Mouse (Mus musculus) CD4-positive naive resting alpha-beta T cell, adult 57 days (primary cell): ENCODE measurements around the gene Lpcat2b. TPM values are rescaled to one million over a fixed set of nuclear protein-coding genes. Genes with fewer than 3 reads are reported as not detected.

Experiments
- total RNA-seq: library from RNA; stranded (reverse); gene quantifications from one replicate; pipeline ENCODE4 v1.2.4, GENCODE M21; 2023

The Lpcat2b gene
- not detected for total RNA-seq

DNA sequence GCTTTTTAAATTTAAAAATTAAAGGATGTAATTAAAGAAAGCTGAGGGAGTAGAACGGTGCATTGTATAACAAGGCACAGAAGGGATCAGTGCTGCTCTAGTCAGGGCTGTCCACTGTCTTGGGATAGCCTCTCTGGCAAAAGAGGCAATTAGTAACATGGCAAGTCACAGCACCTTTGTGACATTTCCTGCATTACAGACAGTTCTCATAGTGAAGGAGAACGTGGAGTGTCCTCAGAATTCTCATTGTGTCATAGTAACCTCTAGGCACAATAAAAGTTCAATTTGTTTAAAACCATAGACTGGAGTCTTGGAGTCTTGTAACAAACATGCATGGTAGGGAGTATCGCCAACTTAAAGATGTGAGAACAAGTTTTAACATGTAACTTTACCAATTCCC lies at the start of gene Lpcat2b:
TSS of gene Lpcat2b (plus strand) at position 301 of the 400 bp plus-strand sequence.

DNA sequence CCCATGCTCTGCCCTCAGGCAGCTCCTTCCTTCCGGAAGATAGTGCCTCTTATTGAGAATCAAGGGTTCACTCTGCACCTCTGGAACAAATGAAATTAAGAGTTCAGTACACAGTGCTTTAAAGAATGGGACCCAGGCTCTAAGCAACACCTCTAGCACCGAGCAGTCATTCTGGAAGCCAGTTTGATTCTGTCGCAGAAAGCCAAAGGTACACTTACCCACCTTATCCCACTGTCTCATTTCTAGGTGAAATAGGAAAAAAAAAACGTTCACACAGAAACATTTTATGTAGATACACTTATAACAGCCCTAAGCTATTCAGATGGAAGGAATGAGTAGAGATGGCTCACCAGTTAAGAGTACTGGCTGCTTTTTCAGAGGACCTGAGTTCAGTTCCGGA lies 28.9 kb upstream of the Lpcat2b start, which contains the start of gene Ephx4:
TSS of gene Ephx4 (plus strand) at position 301 of the 400 bp plus-strand sequence.

DNA sequence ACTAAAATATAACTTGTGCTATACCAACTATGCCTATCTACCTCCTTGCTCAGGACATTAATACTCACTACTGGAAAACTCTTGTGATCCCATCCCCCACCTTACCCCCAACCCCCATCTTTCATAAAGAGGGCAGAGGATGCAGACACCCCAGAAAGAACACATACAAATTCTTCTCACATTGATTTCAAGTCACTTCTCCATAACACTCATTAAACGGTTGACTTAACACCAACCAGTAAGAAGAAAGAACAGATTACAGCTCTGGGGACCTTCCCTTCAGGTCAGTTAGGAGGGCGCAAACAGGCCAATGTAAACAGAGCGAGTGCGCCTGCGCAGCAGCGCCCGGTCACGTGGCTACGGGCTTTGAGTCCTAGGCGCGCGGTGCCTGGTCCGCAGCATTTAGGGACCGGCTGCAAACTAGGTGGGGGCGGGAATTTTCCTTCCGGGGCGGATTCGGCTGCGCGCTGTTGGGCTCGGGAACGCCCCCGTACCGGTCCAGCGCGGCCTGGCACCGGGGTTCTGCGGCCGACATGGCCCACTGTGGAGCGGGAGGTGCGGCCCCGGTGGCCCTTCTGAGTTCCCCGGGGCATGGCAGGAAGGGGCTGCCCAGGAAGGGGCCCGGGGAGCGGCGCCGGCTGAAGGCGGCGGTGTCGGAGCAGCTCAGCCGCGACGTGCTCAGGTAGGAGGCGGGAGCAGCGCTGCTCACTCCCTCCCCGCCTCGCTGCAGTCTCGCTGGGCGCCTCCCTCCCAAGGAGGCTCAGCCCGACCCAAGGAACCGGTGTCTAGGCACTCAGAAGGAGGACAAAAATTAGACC lies 6.3 kb downstream of the Lpcat2b start, which contains the start of gene Btbd8:
TSS of gene Btbd8 (plus strand) at position 534 of the 818 bp plus-strand sequence.

Other genes starting within 250 kb of the Lpcat2b start
- 76.8 TPM for gene Tgfbr3, start 141.9 kb upstream of the Lpcat2b start, total RNA-seq
- gene Brdt, start 100.4 kb upstream of the Lpcat2b start, total RNA-seq, result 1.9 TPM
- gene Ephx4, start 28.8 kb upstream of the Lpcat2b start, total RNA-seq, result not detected
- gene Btbd8, start 6.4 kb downstream of the Lpcat2b start, total RNA-seq, result 11.5 TPM
- not detected for gene Gm42669, start 76.1 kb downstream of the Lpcat2b start, total RNA-seq
- gene 1700028K03Rik, start 103.2 kb downstream of the Lpcat2b start, total RNA-seq, result 0.15 TPM
- 25.2 TPM for gene Rpap2, start 165.8 kb downstream of the Lpcat2b start, total RNA-seq
- 15.7 TPM for gene Glmn, start 166.3 kb downstream of the Lpcat2b start, total RNA-seq